Mouse (Mus musculus) left cerebral cortex, postnatal 10 days (tissue): Measurements from ENCODE around the gene Tmem181a. TPM values are rescaled to one million over a fixed set of nuclear protein-coding genes. Genes with fewer than 3 reads are reported as not detected.

ENCODE experiments used
- total RNA-seq, 2 experiments: library from RNA; stranded (reverse); gene quantifications; 2 replicates each; pipeline ENCODE4 v1.2.3; 2021

Gene Tmem181a
- total RNA-seq, 2 experiments from 2014 or later = 101 to 103 TPM

Other genes starting within 250 kb of the Tmem181a start
- gene Serac1, start 177.1 kb upstream of the Tmem181a start, total RNA-seq = 10 to 100 TPM; 14.2 to 17.4 TPM
- gene Gtf2h5, start 177.1 kb upstream of the Tmem181a start, total RNA-seq = 100 to 1,000 TPM; 167 to 180 TPM
- gene Tulp4, start 150.4 kb upstream of the Tmem181a start, total RNA-seq = 100 to 1,000 TPM; 296 to 306 TPM
- 10 to 100 TPM; 20.3 to 20.4 TPM for gene Dynlt1a, start 60.6 kb downstream of the Tmem181a start, total RNA-seq
- 100 to 1,000 TPM; 258 to 295 TPM for gene Dynlt1b, start 173.3 kb downstream of the Tmem181a start, total RNA-seq